Comparison of ENCODE assay signal across 17 mouse cellular contexts in genomic region chr15:95481585-95481984, GRCm38 (mm10). TPM values are rescaled to one million over a fixed set of nuclear protein-coding genes. Genes with fewer than 3 reads are reported as not detected.
"Had no signal": no experiment of that assay in that cellular context is flagged by ENCODE, and none has a peak within 500 bp of the region (broad histone marks: within the 10 kb centered on the region; RNA-seq: fewer than 3 reads in every experiment).

No protein-coding gene starts in this region.

- H3K9me3 ChIP-seq: lung, embryonic 15.5 days; midbrain, embryonic 13.5 days; midbrain, embryonic 15.5 days; neural tube, embryonic 12.5 days; stomach, embryonic 15.5 days had no signal

- H3K9ac ChIP-seq: lung, embryonic 15.5 days; midbrain, embryonic 13.5 days; midbrain, embryonic 15.5 days; neural tube, embryonic 12.5 days; stomach, embryonic 15.5 days had no signal

- ATAC-seq: lung, postnatal 0 days; midbrain, embryonic 13.5 days; midbrain, embryonic 15.5 days had no signal

- H3K27ac ChIP-seq: lung, embryonic 15.5 days; macrophage; midbrain, embryonic 13.5 days; midbrain, embryonic 15.5 days; neural tube, embryonic 12.5 days; stomach, embryonic 15.5 days; stomach, postnatal 0 days had no signal

- H3K27me3 ChIP-seq: lung, embryonic 15.5 days; megakaryocyte, embryonic 14.5 days; midbrain, embryonic 13.5 days; midbrain, embryonic 15.5 days; neural tube, embryonic 12.5 days; stomach, embryonic 15.5 days had no signal

- H3K4me1 ChIP-seq: lung, embryonic 15.5 days; megakaryocyte, embryonic 14.5 days; midbrain, embryonic 15.5 days; neural tube, embryonic 12.5 days; stomach, embryonic 15.5 days had no signal

- H3K4me3 ChIP-seq: lung, embryonic 15.5 days; megakaryocyte, embryonic 14.5 days; midbrain, embryonic 13.5 days; midbrain, embryonic 15.5 days; neural tube, embryonic 12.5 days; stomach, embryonic 15.5 days had no signal

- DNase-seq: lung, adult 2 months; lung, postnatal 14 days; lung, postnatal 36 days; right cerebral cortex, postnatal 14 days; thymus, adult 2 months; thymus, postnatal 25 days; thymus, postnatal 4 days had no signal

- H3K36me3 ChIP-seq: lung, embryonic 15.5 days; midbrain, embryonic 13.5 days; midbrain, embryonic 15.5 days; neural tube, embryonic 12.5 days; stomach, embryonic 15.5 days had no signal

- H3K4me2 ChIP-seq: lung, embryonic 15.5 days; midbrain, embryonic 11.5 days; midbrain, embryonic 13.5 days; midbrain, embryonic 15.5 days; neural tube, embryonic 12.5 days; stomach, embryonic 15.5 days had no signal

RNA-seq across cellular contexts. Expression of gene Nell2, which starts 46.8 kb away (rescaled TPM):
- polyA plus RNA-seq: macrophage had no signal
